ENCODE assay signal across 24 mouse cellular contexts in the genomic region with DNA sequence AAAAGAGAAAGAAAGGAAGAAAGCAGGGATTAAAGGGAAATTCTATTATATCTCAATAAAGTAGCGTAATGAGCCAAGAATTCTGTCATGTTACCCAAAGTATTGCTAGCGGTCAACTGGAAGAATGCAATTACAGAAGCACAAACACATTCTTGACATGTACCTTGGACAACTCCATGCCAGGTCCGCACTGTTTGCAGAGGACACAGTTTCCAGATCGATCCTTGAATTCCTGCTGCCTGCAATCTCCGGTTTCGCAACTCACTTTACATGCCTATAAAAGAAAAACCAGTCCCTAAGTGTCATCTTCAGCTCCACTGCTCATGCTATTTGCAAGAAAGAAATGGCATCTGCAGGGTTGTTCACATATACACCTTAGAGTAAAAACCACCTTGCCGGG. TPM values are rescaled to one million over a fixed set of nuclear protein-coding genes. Genes with fewer than 3 reads are reported as not detected.
"Had no signal": no experiment of that assay in that cellular context is flagged by ENCODE, and none has a peak within 500 bp of the region (broad histone marks: within the 10 kb centered on the region; RNA-seq: fewer than 3 reads in every experiment).

No protein-coding gene starts in this region.

- ATAC-seq: hindbrain, embryonic 16.5 days; inflammation-experienced regulatory T-cells, adult 6 months; intestine, embryonic 15.5 days; intestine, postnatal 0 days had no signal

- H3K27ac ChIP-seq: heart, embryonic 10.5 days; hindbrain, embryonic 10.5 days; hindbrain, embryonic 12.5 days; hindbrain, embryonic 14.5 days; intestine, embryonic 15.5 days; layer of hippocampus, adult 2 months; limb, embryonic 13.5 days; limb, embryonic 15.5 days had no signal

- DNase-seq: gastrocnemius, postnatal 25 days; heart, adult 18-20 months; heart, postnatal 10 days; heart, postnatal 4 days; kidney, adult 18-20 months; kidney, adult 8-10 months; kidney, postnatal 10 days; kidney, postnatal 25 days; kidney, postnatal 4 days; layer of hippocampus, postnatal 36 days; left cerebral cortex, postnatal 4 days had no signal

- H3K4me1 ChIP-seq: intestine, embryonic 15.5 days; limb, embryonic 15.5 days had no signal

- H3K9ac ChIP-seq: heart, embryonic 12.5 days; hindbrain, embryonic 12.5 days; hindbrain, embryonic 14.5 days; intestine, embryonic 15.5 days; limb, embryonic 13.5 days; limb, embryonic 15.5 days had no signal

- H3K4me3 ChIP-seq: heart, embryonic 10.5 days; heart, embryonic 12.5 days; hindbrain, embryonic 10.5 days; hindbrain, embryonic 12.5 days; intestine, embryonic 15.5 days; layer of hippocampus, adult 2 months; limb, embryonic 13.5 days; limb, embryonic 15.5 days had no signal

- H3K4me2 ChIP-seq: heart, embryonic 12.5 days; hindbrain, embryonic 12.5 days; hindbrain, embryonic 14.5 days; intestine, embryonic 15.5 days; limb, embryonic 13.5 days; limb, embryonic 15.5 days had no signal

- H3K27me3 ChIP-seq: heart, embryonic 12.5 days; hindbrain, embryonic 12.5 days; intestine, embryonic 15.5 days; limb, embryonic 13.5 days; limb, embryonic 15.5 days had no signal

- H3K36me3 ChIP-seq: intestine, embryonic 15.5 days; limb, embryonic 13.5 days had no signal

- H3K9me3 ChIP-seq: heart, embryonic 10.5 days; heart, embryonic 12.5 days; hindbrain, embryonic 10.5 days; hindbrain, embryonic 12.5 days; intestine, embryonic 15.5 days; limb, embryonic 13.5 days; limb, embryonic 15.5 days had no signal

RNA-seq across cellular contexts. Expression of a gene that starts 22.3 kb away (rescaled TPM):
- total RNA-seq: granulocyte monocyte progenitor cell, adult 5-6 weeks had no signal
- polyA plus RNA-seq: inflammation-experienced regulatory T-cells, adult 6 months had no signal
